Mouse (Mus musculus): ENCODE data around the gene Hint3. TPM values are rescaled to one million over a fixed set of nuclear protein-coding genes. Genes with fewer than 3 reads are reported as not detected.

The Hint3 gene
- polyA plus RNA-seq, 1 experiment from 2014 or later, result 20.3 TPM

DNA sequence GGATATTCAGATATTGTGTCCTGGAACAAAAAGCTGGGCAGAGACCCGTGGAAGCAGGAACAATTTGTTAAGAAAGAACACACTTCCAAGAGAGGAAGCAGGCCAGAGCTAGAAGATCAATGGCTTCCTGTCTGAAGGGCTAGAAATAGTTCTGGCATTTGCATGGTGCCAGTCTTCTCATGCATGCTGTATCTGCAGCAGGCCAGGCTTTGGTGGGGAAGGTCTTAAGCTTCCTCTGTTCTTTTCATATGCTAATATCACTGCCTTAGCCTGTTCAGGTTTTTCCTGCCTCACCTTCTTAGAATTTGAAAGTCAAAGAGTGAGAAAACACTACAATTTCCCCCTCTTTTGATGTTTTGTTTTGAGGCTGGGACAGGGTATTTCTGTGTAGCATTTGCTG is 1.9 kb downstream of the Hint3 start:
- Histone ChIP-seq H3K4me3 (no peak overlapping the region), H3K9ac (no peak overlapping the region), H3K27ac (no peak overlapping the region), H3K4me1 (no peaks in the 10 kb centered on the region), H3K9me3 (no peaks in the 10 kb centered on the region), H3K27me3 (no peaks in the 10 kb centered on the region), H3K36me3 (no peaks in the 10 kb centered on the region), H3K4me2 (replicated peaks) (no peak overlapping the region)
- no peak for ATAC-seq (ENCODE audit: low FRiP score, low read depth)
- 36% methylated on average over 1 of the region's 1 CpGs for WGBS

DNA sequence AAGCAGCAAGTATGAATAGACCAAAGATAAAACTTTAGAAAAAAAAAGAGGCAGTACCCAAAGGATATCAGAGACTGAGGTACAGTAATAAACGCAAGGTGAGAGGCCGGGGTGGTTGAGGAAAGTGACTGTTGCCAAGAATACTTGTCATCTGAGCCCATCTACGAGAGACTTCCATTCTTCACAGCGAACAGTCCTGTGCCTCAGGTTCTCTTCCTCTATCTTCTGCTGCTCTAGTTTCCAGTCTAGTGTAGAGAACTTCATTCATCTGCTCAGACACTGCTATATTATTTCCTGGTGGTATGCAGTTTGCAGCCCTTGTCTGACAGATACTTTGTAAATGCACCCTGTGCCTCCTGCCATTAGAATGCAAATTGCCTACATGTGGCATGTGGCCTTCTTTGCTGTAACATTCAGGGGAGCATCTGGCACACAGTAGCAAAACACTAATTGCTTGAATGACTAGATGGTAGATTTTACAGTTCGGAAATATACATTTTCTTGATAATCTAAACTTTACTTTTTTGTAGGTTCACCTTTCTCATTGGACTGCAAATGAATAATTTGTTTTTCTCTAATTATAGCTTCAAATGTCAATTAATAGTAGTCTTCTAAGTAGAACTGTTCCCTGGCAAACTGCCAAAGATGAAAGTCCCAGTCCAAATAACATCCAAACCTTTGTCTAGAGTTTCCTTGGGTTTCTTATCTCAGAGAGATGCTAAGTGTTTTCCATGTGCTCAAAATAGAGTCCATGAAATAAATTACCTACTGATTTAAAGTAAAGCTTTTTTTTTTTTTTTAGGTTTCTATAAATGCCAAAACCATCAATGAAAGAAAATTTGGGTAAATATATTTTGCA is 5.0 kb downstream of the Hint3 start:
- Histone ChIP-seq H3K27ac (no peak overlapping the region), H3K36me3 (no peaks in the 10 kb centered on the region), H3K4me1 (no peaks in the 10 kb centered on the region), H3K27me3 (peaks cover 4% of the 10 kb centered on the region; the same call in 1 of the 2 replicates), H3K9me3 (no peaks in the 10 kb centered on the region), H3K4me2 (replicated peaks) (no peak overlapping the region), H3K4me3 (no peak overlapping the region), H3K9ac (no peak overlapping the region)
- WGBS, result 75% methylated on average over 5 of the region's 5 CpGs
- no peak for ATAC-seq (ENCODE audit: low FRiP score, low read depth)

DNA sequence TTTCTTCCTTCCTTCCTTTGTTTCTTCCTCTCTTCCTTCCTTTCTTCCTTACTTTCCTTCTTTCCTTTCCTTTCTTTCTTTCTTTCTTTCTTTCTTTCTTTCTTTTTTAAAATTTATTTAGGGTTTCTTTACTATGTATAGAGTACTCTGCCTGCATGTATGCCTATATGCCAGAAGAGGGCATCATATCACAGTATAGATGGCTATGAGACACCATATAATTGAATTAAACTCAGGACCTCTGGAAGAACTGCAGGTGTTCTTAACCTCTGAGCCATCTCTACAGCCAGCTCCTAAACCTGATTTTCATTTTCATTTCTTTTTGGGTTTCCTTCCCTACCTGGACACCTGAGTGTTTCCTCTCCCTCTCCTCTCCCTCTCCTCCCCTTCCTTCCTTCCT is 6.5 kb downstream of the Hint3 start:
- peaks cover 4% of the 10 kb centered on the region; the same call in 1 of the 2 replicates for H3K27me3 ChIP-seq
- H3K9ac ChIP-seq, result no peak overlapping the region
- H3K4me3 ChIP-seq, result no peak overlapping the region
- H3K4me2 ChIP-seq (replicated peaks), result no peak overlapping the region
- no peak for ATAC-seq (ENCODE audit: low FRiP score, low read depth)
- no peaks in the 10 kb centered on the region for H3K4me1 ChIP-seq
- H3K27ac ChIP-seq, result no peak overlapping the region
- H3K9me3 ChIP-seq, result no peaks in the 10 kb centered on the region
- H3K36me3 ChIP-seq, result no peaks in the 10 kb centered on the region

DNA sequence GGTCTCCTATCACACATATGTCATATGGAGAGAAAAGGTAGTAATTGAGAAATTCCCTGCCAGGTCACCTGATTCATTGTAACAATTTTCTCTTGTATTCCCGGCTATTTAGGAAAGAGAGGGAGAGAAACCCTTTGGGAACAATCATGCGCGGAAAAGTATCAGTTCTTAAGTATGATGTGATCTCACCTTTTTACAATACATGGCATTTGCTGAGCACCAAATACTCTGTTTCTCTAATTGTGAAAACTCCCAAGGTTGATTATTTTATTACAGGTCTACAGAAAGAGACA is 10.6 kb downstream of the Hint3 start:
- H3K9ac ChIP-seq, result no peak overlapping the region

DNA sequence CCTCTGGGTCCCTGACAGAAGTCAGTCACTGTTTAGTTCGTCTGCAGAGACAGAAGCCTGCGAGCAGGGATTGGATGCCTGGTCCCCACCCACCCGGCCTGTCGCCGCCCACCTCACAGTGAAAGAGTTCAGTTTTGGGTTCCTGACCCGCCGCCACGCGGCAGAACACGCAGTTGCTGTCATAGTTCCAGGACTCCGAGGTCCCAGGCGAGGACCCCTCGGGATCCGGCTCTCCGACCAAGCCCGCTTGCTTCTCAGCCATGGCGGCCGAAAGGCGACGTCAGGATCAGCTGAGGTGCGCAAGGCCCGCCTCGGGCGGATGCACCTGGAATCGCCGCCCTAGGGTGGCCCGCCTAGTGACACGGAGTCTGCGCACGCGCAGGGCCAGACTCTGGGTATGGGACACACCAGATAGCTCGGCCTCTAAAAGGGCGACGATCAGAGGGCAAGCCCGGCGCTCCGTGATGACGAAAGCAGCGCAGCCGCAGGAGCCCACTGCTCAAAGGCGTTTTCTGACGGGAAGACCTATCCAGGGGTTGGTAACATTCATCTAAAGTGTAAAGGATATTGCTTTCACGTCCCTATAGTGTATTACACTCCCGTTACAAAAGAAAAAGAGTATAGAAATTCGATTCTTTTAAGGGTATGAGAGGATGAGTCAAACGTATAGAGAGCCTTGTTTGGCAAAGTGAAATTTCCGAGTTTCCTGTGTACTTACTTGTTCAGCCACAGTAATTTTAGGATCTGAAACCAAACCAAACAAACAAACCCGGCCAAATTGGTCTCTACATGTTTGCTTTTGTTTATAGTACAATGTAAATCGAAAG is 11.1 kb downstream of the Hint3 start:
- H3K27me3 ChIP-seq, result peaks cover 4% of the 10 kb centered on the region; the same call in 1 of the 2 replicates
- H3K4me3 ChIP-seq, result peak overlapping the region; percentile 59
- H3K36me3 ChIP-seq, result no peaks in the 10 kb centered on the region
- peak overlapping the region; percentile 91 for H3K27ac ChIP-seq
- 1% methylated on average over 49 of the region's 49 CpGs for WGBS
- no peaks in the 10 kb centered on the region for H3K9me3 ChIP-seq
- 0 out of 2 replicates have a peak, but pooled peaks cover 3% of the 10 kb centered on the region for H3K4me1 ChIP-seq
- peak; percentile 99 for ATAC-seq (ENCODE audit: low FRiP score, low read depth)
- H3K9ac ChIP-seq, result peak overlapping the region; percentile 73
- H3K4me2 ChIP-seq (replicated peaks), result peak overlapping the region; percentile 75

More for the DNA sequence above, 10.6 kb downstream of the Hint3 start:
- Histone ChIP-seq H3K36me3 (no peaks in the 10 kb centered on the region), H3K4me1 (0 out of 2 replicates have a peak, but pooled peaks cover 3% of the 10 kb centered on the region), H3K9me3 (no peaks in the 10 kb centered on the region), H3K27me3 (peaks cover 4% of the 10 kb centered on the region; the same call in 1 of the 2 replicates), H3K4me3 (peak overlapping the region; percentile 59), H3K27ac (no peak overlapping the region), H3K4me2 (replicated peaks) (peak overlapping the region; percentile 75)
- no peak for ATAC-seq (ENCODE audit: low FRiP score, low read depth)
- 40% methylated on average over 3 of the region's 3 CpGs for WGBS

DNA sequence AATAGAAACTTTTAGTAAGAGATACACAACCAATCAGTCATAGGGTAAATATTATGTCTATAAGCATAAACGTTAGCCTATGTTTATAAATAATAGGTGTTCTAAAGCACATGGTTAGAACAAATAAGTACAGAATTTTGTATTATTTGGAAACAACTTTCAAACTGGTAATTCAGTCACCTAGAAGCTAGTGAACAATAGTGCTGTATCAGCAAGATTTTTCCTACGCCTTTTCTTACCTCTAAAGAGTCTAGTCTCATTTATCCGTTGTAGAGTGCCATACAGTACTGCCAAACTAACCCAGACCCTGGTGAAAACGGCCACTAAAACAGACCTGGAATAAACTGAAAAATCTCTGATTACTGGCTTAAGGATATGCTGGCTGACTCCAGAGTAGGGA is 16.4 kb downstream of the Hint3 start:
- ATAC-seq (ENCODE audit: low FRiP score, low read depth), result no peak
- no peaks in the 10 kb centered on the region for H3K27me3 ChIP-seq
- no peak overlapping the region for H3K9ac ChIP-seq
- H3K36me3 ChIP-seq, result 0 out of 2 replicates have a peak, but pooled peaks cover 7% of the 10 kb centered on the region
- WGBS, result 83% methylated on average over 4 of the region's 4 CpGs
- no peaks in the 10 kb centered on the region for H3K9me3 ChIP-seq
- H3K27ac ChIP-seq, result no peak overlapping the region
- no peak overlapping the region for H3K4me3 ChIP-seq
- 0 out of 2 replicates have a peak, but pooled peaks cover 3% of the 10 kb centered on the region for H3K4me1 ChIP-seq
- no peak overlapping the region for H3K4me2 ChIP-seq (replicated peaks)

DNA sequence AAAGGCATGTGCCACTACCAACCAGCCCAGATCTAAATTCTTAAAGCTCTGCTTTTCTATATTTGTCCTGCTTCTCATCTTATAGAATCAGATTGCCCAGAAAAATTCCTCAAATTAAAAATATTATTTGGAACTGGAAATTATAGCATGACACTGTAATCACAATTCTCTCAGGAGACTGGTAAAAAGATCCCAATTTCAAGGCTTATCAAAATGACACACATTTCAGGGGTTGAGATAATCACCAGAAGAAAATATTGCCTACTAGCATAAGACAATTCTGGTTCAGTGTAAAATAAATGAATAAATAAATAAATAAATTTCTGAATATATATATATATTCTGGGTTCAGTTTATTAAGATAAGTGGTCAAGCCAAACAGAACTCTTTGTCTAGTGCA is 19.8 kb downstream of the Hint3 start:
- Histone ChIP-seq H3K4me2 (replicated peaks) (no peak overlapping the region), H3K4me3 (no peak overlapping the region), H3K27ac (no peak overlapping the region), H3K27me3 (no peaks in the 10 kb centered on the region), H3K4me1 (no peaks in the 10 kb centered on the region), H3K9me3 (no peaks in the 10 kb centered on the region), H3K9ac (no peak overlapping the region), H3K36me3 (peaks cover 15% of the 10 kb centered on the region; the same call in 1 of the 2 replicates)
- ATAC-seq (ENCODE audit: low FRiP score, low read depth), result no peak

DNA sequence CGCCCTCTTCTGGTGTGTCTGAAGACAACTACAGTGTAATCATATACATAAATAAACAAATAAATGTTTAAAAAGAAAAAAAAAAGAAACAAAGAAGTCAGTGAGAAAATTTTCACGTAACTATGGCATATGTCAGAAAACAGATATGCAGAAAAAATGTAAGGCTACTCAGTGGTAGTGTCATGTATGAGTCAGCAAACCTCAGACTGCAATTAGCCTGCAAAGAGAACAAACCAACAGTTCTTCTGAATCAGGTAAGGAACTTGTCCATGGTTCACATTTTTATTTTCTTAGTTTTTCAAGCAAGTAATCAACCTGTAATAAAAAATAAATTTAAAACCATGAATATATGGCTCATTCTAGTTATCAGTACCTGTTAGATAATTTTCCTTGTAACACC is 21.3 kb downstream of the Hint3 start:
- WGBS, result 72% methylated on average over 2 of the region's 2 CpGs
- no peak for ATAC-seq (ENCODE audit: low FRiP score, low read depth)
- H3K4me2 ChIP-seq (replicated peaks), result no peak overlapping the region

DNA sequence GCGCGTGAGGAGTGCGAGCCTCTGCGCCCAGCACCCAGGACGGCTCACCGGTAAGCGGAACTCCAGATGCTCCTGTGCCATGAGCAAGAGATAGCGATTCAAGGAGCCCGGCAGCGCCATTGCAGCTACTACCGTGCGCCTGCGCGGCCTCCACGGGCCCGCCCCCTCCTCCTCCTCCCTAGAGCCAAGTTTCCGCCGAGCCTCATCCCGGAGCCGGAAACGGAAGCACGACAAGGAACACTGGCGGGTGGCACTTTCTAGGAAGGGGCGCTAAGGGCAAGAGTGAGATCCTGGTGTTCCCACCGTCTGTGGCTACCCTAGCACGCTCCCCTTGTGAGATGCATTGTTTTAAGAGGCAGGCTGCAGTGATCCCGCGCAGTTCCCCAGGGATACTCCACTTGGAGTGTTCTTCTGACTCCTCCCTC is 28.9 kb downstream of the Hint3 start, which contains the start of gene Trmt11:
TSS of gene Trmt11 (minus strand) at position 208 of the 425 bp plus-strand sequence.
- H3K4me2 ChIP-seq (replicated peaks), result peak within 1 kb of the TSS; percentile 81
- peak within 1 kb of the TSS; percentile 75 for H3K4me3 ChIP-seq
- peak within 1 kb of the TSS; percentile 89 for H3K9ac ChIP-seq
- peak within 1 kb of the TSS; percentile 66 for H3K27ac ChIP-seq
- ATAC-seq (ENCODE audit: low FRiP score, low read depth), result peak; percentile 94
- peaks cover 14% of the 10 kb centered on the region for H3K4me1 ChIP-seq
- WGBS, result under 1% methylated on average over 25 of the region's 28 CpGs
- H3K9me3 ChIP-seq, result no peaks in the 10 kb centered on the region
- peaks cover 14% of the 10 kb centered on the region for H3K36me3 ChIP-seq
- no peaks in the 10 kb centered on the region for H3K27me3 ChIP-seq

More for the DNA sequence above, 21.3 kb downstream of the Hint3 start:
- H3K27ac ChIP-seq, result no peak overlapping the region
- no peaks in the 10 kb centered on the region for H3K9me3 ChIP-seq
- no peaks in the 10 kb centered on the region for H3K27me3 ChIP-seq
- H3K4me3 ChIP-seq, result no peak overlapping the region
- H3K9ac ChIP-seq, result no peak overlapping the region
- H3K4me1 ChIP-seq, result no peaks in the 10 kb centered on the region
- H3K36me3 ChIP-seq, result peaks cover 15% of the 10 kb centered on the region; the same call in 1 of the 2 replicates

DNA sequence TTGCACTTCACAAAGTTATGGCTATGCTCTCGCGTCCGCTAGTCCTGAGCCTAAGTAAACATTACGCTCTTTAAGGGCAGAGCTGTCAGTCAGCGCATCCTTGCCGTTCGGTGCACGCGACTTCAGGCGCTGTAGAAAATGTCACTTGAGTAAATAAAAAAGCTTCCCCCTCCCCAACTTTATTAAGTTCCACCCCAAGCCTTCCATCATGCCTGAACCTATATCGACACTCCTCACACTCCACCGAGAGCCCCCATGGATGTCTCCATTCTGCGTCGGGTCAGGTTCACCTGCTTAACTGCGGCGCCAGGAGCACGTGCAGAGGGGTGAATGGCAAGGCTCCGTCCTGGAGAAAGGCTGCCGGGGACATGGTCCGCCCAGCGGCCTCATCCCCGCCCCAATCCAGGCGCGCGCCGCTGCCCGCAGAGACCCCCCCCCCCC is 29.3 kb downstream of the Hint3 start:
- Histone ChIP-seq H3K9ac (peak overlapping the region; percentile 89), H3K9me3 (no peaks in the 10 kb centered on the region), H3K36me3 (peaks cover 18% of the 10 kb centered on the region), H3K27me3 (no peaks in the 10 kb centered on the region), H3K4me1 (peaks cover 14% of the 10 kb centered on the region), H3K27ac (peak overlapping the region; percentile 66; the same call in 1 of the 2 replicates), H3K4me2 (replicated peaks) (peak overlapping the region; percentile 81), H3K4me3 (peak overlapping the region; percentile 75)
- WGBS, result under 1% methylated on average over 21 of the region's 27 CpGs
- peak; percentile 18; the same call in 1 of the 2 replicates for ATAC-seq (ENCODE audit: low FRiP score, low read depth)

DNA sequence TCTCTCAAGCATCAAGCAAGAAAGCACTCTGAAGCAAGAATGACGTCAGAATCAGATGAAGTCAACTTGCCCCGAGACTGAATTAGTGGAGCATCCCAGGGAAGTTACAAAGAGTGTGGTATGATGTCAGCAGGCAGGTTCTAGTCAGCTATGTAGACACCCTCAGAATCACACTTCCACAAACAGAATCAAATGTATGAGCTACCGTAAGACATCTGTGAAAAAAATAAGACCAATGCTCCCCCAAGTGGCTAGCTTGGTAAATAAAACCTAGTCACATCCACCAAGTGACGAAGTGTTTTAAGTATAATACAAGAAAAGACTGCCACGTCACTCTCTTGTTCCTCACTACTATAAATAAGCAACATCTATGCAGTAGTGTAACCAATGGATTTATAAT is 42.4 kb downstream of the Hint3 start:
- no peak overlapping the region for H3K4me2 ChIP-seq (replicated peaks)
- H3K36me3 ChIP-seq, result peaks cover 59% of the 10 kb centered on the region
- no peaks in the 10 kb centered on the region for H3K27me3 ChIP-seq
- H3K27ac ChIP-seq, result no peak overlapping the region
- no peak for ATAC-seq (ENCODE audit: low FRiP score, low read depth)
- H3K4me1 ChIP-seq, result no peaks in the 10 kb centered on the region
- 77% methylated on average over 5 of the region's 5 CpGs for WGBS
- no peak overlapping the region for H3K4me3 ChIP-seq
- no peak overlapping the region for H3K9ac ChIP-seq
- no peaks in the 10 kb centered on the region for H3K9me3 ChIP-seq

DNA sequence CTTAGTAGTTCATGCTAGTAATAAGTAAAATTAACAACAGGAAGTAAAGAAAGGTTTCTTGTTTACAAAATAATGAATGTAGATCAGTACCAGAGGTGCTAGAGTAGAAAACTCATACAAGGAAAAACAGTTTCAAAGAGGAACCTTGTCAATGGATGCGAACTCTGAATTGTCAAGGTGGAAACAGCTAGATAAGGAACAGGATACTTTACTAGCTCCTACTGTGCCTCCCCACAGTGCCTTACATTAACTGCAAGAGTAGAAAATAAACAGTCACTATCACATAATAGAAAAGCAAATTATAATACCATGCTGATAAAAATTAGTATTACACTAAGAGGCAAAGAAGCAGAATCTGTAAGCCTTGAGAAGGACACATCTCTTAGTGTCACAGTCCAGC is 43.7 kb downstream of the Hint3 start:
- Histone ChIP-seq H3K27me3 (no peaks in the 10 kb centered on the region), H3K36me3 (peaks cover 59% of the 10 kb centered on the region), H3K4me3 (no peak overlapping the region), H3K9ac (no peak overlapping the region), H3K27ac (no peak overlapping the region), H3K4me1 (no peaks in the 10 kb centered on the region), H3K4me2 (replicated peaks) (no peak overlapping the region), H3K9me3 (no peaks in the 10 kb centered on the region)
- no peak for ATAC-seq (ENCODE audit: low FRiP score, low read depth)
- WGBS, result 60% methylated on average over 1 of the region's 1 CpGs
